Mouse (Mus musculus): Measurements from ENCODE around the gene Olfr658. TPM values are rescaled to one million over a fixed set of nuclear protein-coding genes. Genes with fewer than 3 reads are reported as not detected.

Olfr658 gene
- total RNA-seq (2017) = 0.47 TPM in 1 of 2 replicates, not detected in the other

DNA sequence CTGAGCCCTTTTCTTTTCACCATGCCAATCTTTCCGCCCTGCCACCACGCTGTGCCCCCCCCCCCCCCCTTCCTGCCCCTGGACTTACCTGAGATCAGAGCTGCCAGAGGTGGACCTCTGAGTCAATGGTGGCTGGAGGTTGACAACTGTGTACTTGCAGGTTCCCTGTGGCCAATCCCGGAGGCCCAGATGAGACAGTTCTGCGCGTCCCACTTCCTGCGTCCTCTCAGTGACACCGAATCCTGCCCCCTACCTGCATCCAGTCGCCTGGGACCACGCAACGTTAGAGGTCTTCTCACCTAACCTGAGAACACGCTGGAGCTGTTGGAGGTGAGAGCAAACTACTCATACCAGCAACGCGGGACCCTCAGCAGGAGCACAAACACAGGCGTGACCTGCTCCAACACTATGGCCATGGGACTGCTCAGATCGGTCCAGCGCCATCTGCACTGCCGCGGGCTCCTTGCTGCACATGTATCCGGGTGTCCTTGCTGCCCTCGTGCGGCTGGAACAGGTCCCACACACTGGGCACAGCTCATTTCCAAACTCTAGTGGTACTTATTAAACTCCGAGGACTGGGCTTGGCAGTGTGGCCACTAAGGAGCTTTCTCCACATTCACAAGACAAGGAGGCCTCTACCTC, at the start of gene Olfr658:
Gene Olfr658, minus strand, starts transcription at position 465 of the 642 bp plus-strand sequence.
- ATAC-seq (ENCODE audit: extremely low read depth, insufficient number of reproducible peaks, low FRiP score, poor library complexity, severe bottlenecking) = peak; percentile 88

GRCm38 (mm10) chr7:104686201-104686600, 39.1 kb upstream of the Olfr658 start, which contains the start of gene Olfr661:
TSS of gene Olfr661 (plus strand) at chr7:104686501.
- ATAC-seq (ENCODE audit: extremely low read depth, insufficient number of reproducible peaks, low FRiP score, poor library complexity, severe bottlenecking) = no peak

DNA sequence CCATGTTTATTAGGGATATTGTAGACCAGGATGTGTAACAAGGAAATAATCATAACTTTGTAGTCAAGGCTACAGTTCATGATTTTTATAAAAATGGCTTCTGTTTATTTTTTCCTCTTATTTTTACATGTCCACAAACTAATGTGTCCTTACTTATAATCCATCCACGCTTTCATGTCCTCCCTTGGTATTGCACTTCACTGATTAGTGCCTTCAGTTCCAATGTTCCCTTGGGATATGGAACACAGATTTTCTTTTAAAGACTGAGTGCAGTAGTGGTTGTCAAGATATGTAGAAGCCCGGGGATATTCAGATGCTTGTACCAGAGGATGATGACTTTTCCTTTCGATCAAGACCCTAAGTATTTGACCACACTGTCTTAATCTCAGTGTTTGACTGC, 19.3 kb upstream of the Olfr658 start, which contains the start of gene Olfr659:
Gene Olfr659, plus strand, starts transcription at position 301 of the 400 bp plus-strand sequence.
- ATAC-seq (ENCODE audit: extremely low read depth, insufficient number of reproducible peaks, low FRiP score, poor library complexity, severe bottlenecking) = no peak

DNA sequence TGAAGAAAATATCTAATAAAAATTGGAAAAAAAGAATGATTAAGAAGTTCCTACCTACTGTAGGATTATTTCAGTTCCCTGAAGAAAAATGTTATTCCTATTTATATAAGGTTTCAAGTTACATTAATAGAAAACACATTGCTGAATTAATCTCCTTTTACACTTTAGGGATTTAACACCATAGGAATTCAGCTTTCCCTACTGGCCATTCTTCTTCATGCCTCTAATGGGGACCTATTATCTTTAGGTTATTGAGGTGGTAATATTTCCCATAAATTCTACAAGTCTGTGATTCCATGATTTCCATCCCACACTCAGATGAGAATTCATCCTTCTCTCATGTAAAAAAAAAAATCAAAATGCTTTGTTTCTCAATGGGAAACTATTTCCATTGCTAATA, 22.6 kb downstream of the Olfr658 start, which contains the start of gene Olfr657:
Gene Olfr657, plus strand, starts transcription at position 301 of the 400 bp plus-strand sequence.
- ATAC-seq (ENCODE audit: extremely low read depth, insufficient number of reproducible peaks, low FRiP score, poor library complexity, severe bottlenecking) = no peak

GRCm38 (mm10) chr7:104613655-104614054, 33.5 kb downstream of the Olfr658 start, which contains the start of gene Olfr656:
TSS of gene Olfr656 (plus strand) at chr7:104613955.
- no peak for ATAC-seq (ENCODE audit: extremely low read depth, insufficient number of reproducible peaks, low FRiP score, poor library complexity, severe bottlenecking)

- ATAC-seq (ENCODE audit: extremely low read depth, insufficient number of reproducible peaks, low FRiP score, poor library complexity, severe bottlenecking) = no peak
Measured at GRCm38 (mm10) chr7:104604727-104605126, 42.4 kb downstream of the Olfr658 start.

GRCm38 (mm10) chr7:104603173-104603572, 43.9 kb downstream of the Olfr658 start:
- ATAC-seq (ENCODE audit: extremely low read depth, insufficient number of reproducible peaks, low FRiP score, poor library complexity, severe bottlenecking) = peak; percentile 100

DNA sequence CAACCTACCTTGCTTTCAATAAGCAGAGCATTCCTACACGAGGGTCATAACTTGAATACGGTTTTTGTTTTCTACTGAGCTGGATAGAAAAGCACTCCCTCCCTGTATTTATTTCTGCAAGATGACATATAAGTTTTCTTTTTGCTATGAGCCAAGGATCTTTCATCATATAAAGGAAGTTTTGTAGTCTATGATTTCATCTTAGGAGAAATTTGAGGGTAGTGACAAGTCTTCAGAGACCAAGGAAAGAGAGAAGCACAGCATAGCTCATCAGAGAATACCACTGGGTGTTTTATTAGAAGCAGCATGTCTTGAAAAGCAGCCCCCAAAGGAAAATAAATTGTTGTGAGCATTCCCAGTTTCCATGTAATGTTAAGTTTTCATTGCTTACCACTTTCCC, 45.4 kb downstream of the Olfr658 start, which contains the start of gene Olfr655:
Gene Olfr655, minus strand, starts transcription at position 101 of the 400 bp plus-strand sequence.
- ATAC-seq (ENCODE audit: extremely low read depth, insufficient number of reproducible peaks, low FRiP score, poor library complexity, severe bottlenecking) = no peak

Other genes with a start within 250 kb of the Olfr658 start
- gene Trim30c, start 246.5 kb downstream of the Olfr658 start, total RNA-seq (2017) = 6.6 and 7.2 TPM in 2 replicates
- gene Trim30a, start 182.1 kb downstream of the Olfr658 start, total RNA-seq (2017) = 208 and 211 TPM in 2 replicates
- 192 and 193 TPM in 2 replicates for gene Trim30d, start 139.5 kb downstream of the Olfr658 start, total RNA-seq (2017)
- not detected in 2 replicates for gene Olfr651, start 97.2 kb downstream of the Olfr658 start, total RNA-seq (2017)
- gene Olfr652, start 86.4 kb downstream of the Olfr658 start, total RNA-seq (2017) = not detected in 2 replicates
- gene Olfr653, start 70.0 kb downstream of the Olfr658 start, total RNA-seq (2017) = not detected in 2 replicates
- gene Olfr654, start 60.3 kb downstream of the Olfr658 start, total RNA-seq (2017) = not detected in 2 replicates
- not detected in 2 replicates for gene Olfr655, start 45.5 kb downstream of the Olfr658 start, total RNA-seq (2017)
- not detected in 2 replicates for gene Olfr656, start 33.4 kb downstream of the Olfr658 start, total RNA-seq (2017)
- gene Olfr657, start 22.5 kb downstream of the Olfr658 start, total RNA-seq (2017) = not detected in 2 replicates
- gene Olfr659, start 19.4 kb upstream of the Olfr658 start, total RNA-seq (2017) = not detected in 2 replicates
- not detected in 2 replicates for gene Olfr661, start 39.2 kb upstream of the Olfr658 start, total RNA-seq (2017)
- gene Usp17le, start 130.2 kb upstream of the Olfr658 start, total RNA-seq (2017) = not detected in 2 replicates
- not detected in 2 replicates for gene Usp17lb, start 195.3 kb upstream of the Olfr658 start, total RNA-seq (2017)
- not detected in 2 replicates for gene Usp17la, start 209.7 kb upstream of the Olfr658 start, total RNA-seq (2017)
- 0.12 TPM in 1 of 2 replicates, not detected in the other for gene Olfr665, start 230.7 kb upstream of the Olfr658 start, total RNA-seq (2017)
- 0.70 TPM in 1 of 2 replicates, not detected in the other for gene Olfr666, start 248.6 kb upstream of the Olfr658 start, total RNA-seq (2017)

Measured in neutrophil, adult 5-6 weeks (primary cell).